In genomic region chr14:60741033-60741432, GRCm38 (mm10) we compare ENCODE assay signal across 8 mouse cellular contexts. TPM values are rescaled to one million over a fixed set of nuclear protein-coding genes. Genes with fewer than 3 reads are reported as not detected.
DNase-seq lines count a peak whose midpoint lies in the region; ATAC-seq and TF ChIP-seq lines count a peak whose summit lies in the region.

No protein-coding gene starts in this region.

- peak overlapping the region; percentile 38; the same call in 1 of the 2 replicates for H3K27ac ChIP-seq in kidney, adult 2 months (ENCODE audit: insufficient read depth, low read depth, low read length)
- H3K27ac ChIP-seq in thymus, adult 2 months (ENCODE audit: control insufficient read depth, insufficient read depth, low read length) = peak overlapping the region; percentile 74
- H3K27ac ChIP-seq in stomach, postnatal 0 days (replicated peaks) = peak overlapping the region; percentile 79

- no peak for TF ChIP-seq CTCF in kidney, adult 2 months (conservative IDR thresholded peaks at IDR 0.05; ENCODE audit: insufficient read depth, insufficient read length, low read depth, low read length)
- no peak for TF ChIP-seq CTCF in thymus, adult 2 months (IDR thresholded peaks at IDR 0.05; ENCODE audit: borderline replicate concordance, control insufficient read depth, extremely low read depth, insufficient read depth, low read length, poor library complexity)
- TF ChIP-seq CTCF in stomach, postnatal 0 days (IDR thresholded peaks at IDR 0.05; ENCODE audit: low read depth) = no peak

- H3K4me1 ChIP-seq in kidney, adult 2 months (ENCODE audit: control insufficient read depth, insufficient read depth, low read length) = peaks cover 15% of the 10 kb centered on the region
- peaks cover 58% of the 10 kb centered on the region for H3K4me1 ChIP-seq in thymus, adult 2 months (replicated peaks; ENCODE audit: control insufficient read depth, insufficient read depth, low read length)
- peaks cover 9% of the 10 kb centered on the region for H3K4me1 ChIP-seq in stomach, postnatal 0 days (replicated peaks; ENCODE audit: control insufficient read depth, insufficient read depth)

- no peak overlapping the region for H3K9ac ChIP-seq in stomach, postnatal 0 days (ENCODE audit: low read length)

- H3K4me3 ChIP-seq in kidney, adult 2 months (ENCODE audit: insufficient read depth, low read depth, low read length) = no peak overlapping the region
- no peak overlapping the region for H3K4me3 ChIP-seq in thymus, adult 2 months (ENCODE audit: control insufficient read depth, insufficient read depth, low read length)
- no peak overlapping the region for H3K4me3 ChIP-seq in stomach, postnatal 0 days (ENCODE audit: low read depth, low read length)

- DNase-seq in CD4-positive, CD25-positive, alpha-beta regulatory T cell, adult 2 months (ENCODE audit: low read depth, low spot score) = peak; percentile 35
- DNase-seq in kidney, adult 2 months = no peak
- no peak for DNase-seq in kidney, postnatal 25 days
- DNase-seq in thymus, adult 2 months = no peak
- DNase-seq in thymus, postnatal 25 days = no peak
- DNase-seq in stomach, postnatal 0 days (ENCODE audit: low spot score) = peak; percentile 56
- DNase-seq in layer of hippocampus, postnatal 14 days (ENCODE audit: low spot score in 2 of 2) = no peak

- no peaks in the 10 kb centered on the region for H3K9me3 ChIP-seq in stomach, postnatal 0 days (ENCODE audit: control insufficient read depth, low read length)

- ATAC-seq in CD4-positive, CD25-positive, alpha-beta regulatory T cell, adult 4 months = no peak
- no peak for ATAC-seq in stomach, postnatal 0 days (ENCODE audit: low FRiP score, low TSS enrichment)

- 0 out of 2 replicates have a peak, but pooled peaks cover 2% of the 10 kb centered on the region for H3K36me3 ChIP-seq in kidney, adult 2 months (ENCODE audit: control insufficient read depth, insufficient read depth, low read length)
- H3K36me3 ChIP-seq in thymus, adult 2 months (ENCODE audit: control insufficient read depth, insufficient read depth, low read length) = peaks cover 9% of the 10 kb centered on the region
- 0 out of 2 replicates have a peak, but pooled peaks cover under 1% of the 10 kb centered on the region for H3K36me3 ChIP-seq in stomach, postnatal 0 days (ENCODE audit: control insufficient read depth, insufficient read depth, low read length)

- TF ChIP-seq EP300 in stomach, postnatal 0 days (optimal IDR thresholded peaks at IDR 0.05) = no peak

- TF ChIP-seq POLR2A in kidney, adult 2 months (IDR thresholded peaks at IDR 0.05; ENCODE audit: low read depth, low read length) = no peak
- TF ChIP-seq POLR2A in thymus, adult 2 months (IDR thresholded peaks at IDR 0.05; ENCODE audit: control insufficient read depth, extremely low read depth, insufficient read depth, low read length, poor library complexity) = no peak

- H3K27me3 ChIP-seq in kidney, adult 2 months (replicated peaks; ENCODE audit: control insufficient read depth, insufficient read depth, low read length) = no peaks in the 10 kb centered on the region
- no peaks in the 10 kb centered on the region for H3K27me3 ChIP-seq in thymus, adult 2 months (ENCODE audit: control insufficient read depth, insufficient read depth, low read length)
- H3K27me3 ChIP-seq in stomach, postnatal 0 days (ENCODE audit: control insufficient read depth, insufficient read depth, low read length) = no peaks in the 10 kb centered on the region

- no peak overlapping the region for H3K4me2 ChIP-seq in stomach, postnatal 0 days (replicated peaks; ENCODE audit: low read depth)

- 48% methylated on average over 8 of the region's 8 CpGs for WGBS in kidney, adult 2 months
- WGBS in thymus, adult 2 months = 72% methylated on average over 8 of the region's 8 CpGs
- WGBS in stomach, postnatal 0 days = 50% methylated on average over 8 of the region's 8 CpGs

RNA-seq across cellular contexts. Expression of gene C1qtnf9, which starts 26.9 kb away (rescaled TPM):
- polyA plus RNA-seq in CD4-positive, CD25-positive, alpha-beta regulatory T cell, adult 4 months (2017; shearing (Covaris generic)) = under 1 TPM in 1 of 2 experiments, not detected in 1; 0.39 TPM
- 1.4 and 2.0 TPM in 2 replicates for polyA plus RNA-seq in kidney, adult 2 months (2012; rRNA removed)
- polyA plus RNA-seq in thymus, adult 2 months (2012; rRNA removed) = 2.7 and 4.1 TPM in 2 replicates
- 3.0 and 3.1 TPM in 2 replicates for polyA plus RNA-seq in stomach, postnatal 0 days (2015; fragmentation: Nextera tagmentation; extraction: Ambion mirVana)
- total RNA-seq in layer of hippocampus, postnatal 14 days (2021) = under 1 TPM in 1 of 2 experiments, not detected in 1; 0.23 TPM

RNA-seq across cellular contexts. Expression of gene Mipep, which starts 43.3 kb away (rescaled TPM):
- 1 to 10 TPM; 1.6 to 1.8 TPM for polyA plus RNA-seq in CD4-positive, CD25-positive, alpha-beta regulatory T cell, adult 4 months (2017; shearing (Covaris generic))
- 18.6 and 20.0 TPM in 2 replicates for polyA plus RNA-seq in kidney, adult 2 months (2012; rRNA removed)
- 10.3 and 13.7 TPM in 2 replicates for polyA plus RNA-seq in thymus, adult 2 months (2012; rRNA removed)
- 9.8 and 9.9 TPM in 2 replicates for polyA plus RNA-seq in stomach, postnatal 0 days (2015; fragmentation: Nextera tagmentation; extraction: Ambion mirVana)
- total RNA-seq in layer of hippocampus, postnatal 14 days (2021) = 10 to 100 TPM; 29.2 to 29.5 TPM

Comparison
In these comparisons a context has a peak if more than half of its experiments do, and no peak if none do; other contexts are left out.
1. DNase-seq: peak in CD4-positive, CD25-positive, alpha-beta regulatory T cell, adult 2 months (single experiment) and stomach, postnatal 0 days (single experiment); none in kidney, adult 2 months (single experiment), kidney, postnatal 25 days (0 of 2), thymus, adult 2 months (single experiment), thymus, postnatal 25 days (single experiment) and layer of hippocampus, postnatal 14 days (0 of 2).
2. Peak in every context shown above with its lines, with median percentiles within 50 percentile points of each other: H3K27ac ChIP-seq.